Mouse (Mus musculus) natural killer cell, adult 2 months (primary cell): Measurements from ENCODE around the gene Ing1.
A peak's percentile ranks its signal among the peaks of the same experiment; 100 is the strongest.
"Not testable (repeated sequence)": the region's sequence is repeated elsewhere in the genome, so short reads cannot be mapped to it uniquely, and the experiment has no call there.

Source experiments
- DNase-seq, 2 experiments: peaks; one replicate each; pipeline ENCODE4 v3.0.0; 2022; ENCODE audit warnings: low spot score in 2 of 2

Gene Ing1

DNA sequence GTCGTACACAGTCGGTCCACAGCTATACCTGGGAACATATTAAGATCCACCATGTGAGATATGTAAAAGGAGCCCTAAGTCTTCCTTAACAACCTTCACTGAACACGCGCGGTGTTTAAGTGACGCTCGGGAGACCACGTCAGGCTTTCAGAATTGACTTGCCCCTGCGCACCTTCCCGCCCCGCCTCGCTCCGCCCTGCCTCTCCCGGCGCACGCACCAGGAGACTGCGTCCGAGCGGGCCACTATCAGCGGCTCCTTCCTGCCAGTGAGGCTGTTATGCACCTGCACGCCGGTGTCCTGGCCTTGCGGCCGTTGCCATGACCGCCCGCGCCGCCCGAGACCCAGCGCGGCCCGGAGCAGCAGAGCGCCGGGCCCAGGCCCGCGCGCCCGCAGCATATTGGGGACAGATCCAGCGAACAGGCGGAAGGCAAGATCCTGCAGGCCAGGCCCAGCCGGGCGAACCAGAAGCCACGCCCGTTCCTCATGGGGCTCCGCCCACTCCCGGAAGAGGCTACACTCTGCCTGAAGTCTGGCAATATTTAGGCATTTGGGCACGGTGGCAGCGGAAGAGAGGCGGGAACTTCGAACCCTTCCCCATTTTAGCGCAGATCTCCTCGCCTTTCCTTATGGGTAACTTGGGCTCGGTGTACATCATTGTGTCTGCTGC, 5.0 kb upstream of the Ing1 start, which contains the start of gene Cars2:
Cars2 (minus strand) TSS at position 503 of the 668 bp plus-strand sequence.
- peak; percentile 77 to 85 for DNase-seq

DNA sequence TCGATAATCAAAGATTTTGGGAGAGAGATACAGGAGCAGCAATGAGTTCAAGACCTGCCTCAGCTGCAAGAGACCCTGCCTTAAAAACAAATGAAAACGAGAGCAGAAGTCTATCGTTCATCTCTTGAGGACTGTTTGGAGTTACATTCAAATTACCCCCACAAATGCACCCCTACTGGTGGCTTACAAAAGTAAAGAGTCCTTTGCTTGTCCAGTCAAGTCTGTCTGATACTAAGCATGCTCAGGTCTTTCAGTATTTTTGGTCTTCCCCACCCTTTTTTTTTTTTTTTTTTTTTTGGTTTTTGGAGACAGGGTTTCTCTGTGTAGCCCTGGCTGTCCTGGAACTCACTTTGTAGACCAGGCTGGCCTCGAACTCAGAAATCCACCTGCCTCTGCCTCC, 3.9 kb upstream of the Ing1 start:
- not testable (repeated sequence) for DNase-seq

DNA sequence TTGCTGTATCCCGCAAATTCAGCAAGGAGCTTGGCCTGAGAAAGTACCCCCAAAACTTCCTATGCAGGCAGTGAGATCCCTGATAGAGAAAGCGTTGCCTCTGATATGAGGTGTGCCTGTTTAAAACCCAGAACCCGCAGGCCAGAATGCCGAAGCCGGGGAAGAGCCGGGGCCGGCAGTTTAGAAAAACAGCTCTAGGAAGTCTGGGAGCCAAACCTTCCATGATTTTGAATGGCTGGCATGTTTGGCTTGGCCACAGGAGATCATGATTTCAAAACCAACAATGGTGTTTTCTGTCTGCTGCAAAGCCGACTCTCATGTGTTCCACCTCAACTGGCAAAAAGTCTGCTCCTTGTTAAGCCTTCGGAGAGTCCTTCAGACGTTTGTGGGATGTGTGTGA, 3.0 kb upstream of the Ing1 start:
- DNase-seq: no peak

DNA sequence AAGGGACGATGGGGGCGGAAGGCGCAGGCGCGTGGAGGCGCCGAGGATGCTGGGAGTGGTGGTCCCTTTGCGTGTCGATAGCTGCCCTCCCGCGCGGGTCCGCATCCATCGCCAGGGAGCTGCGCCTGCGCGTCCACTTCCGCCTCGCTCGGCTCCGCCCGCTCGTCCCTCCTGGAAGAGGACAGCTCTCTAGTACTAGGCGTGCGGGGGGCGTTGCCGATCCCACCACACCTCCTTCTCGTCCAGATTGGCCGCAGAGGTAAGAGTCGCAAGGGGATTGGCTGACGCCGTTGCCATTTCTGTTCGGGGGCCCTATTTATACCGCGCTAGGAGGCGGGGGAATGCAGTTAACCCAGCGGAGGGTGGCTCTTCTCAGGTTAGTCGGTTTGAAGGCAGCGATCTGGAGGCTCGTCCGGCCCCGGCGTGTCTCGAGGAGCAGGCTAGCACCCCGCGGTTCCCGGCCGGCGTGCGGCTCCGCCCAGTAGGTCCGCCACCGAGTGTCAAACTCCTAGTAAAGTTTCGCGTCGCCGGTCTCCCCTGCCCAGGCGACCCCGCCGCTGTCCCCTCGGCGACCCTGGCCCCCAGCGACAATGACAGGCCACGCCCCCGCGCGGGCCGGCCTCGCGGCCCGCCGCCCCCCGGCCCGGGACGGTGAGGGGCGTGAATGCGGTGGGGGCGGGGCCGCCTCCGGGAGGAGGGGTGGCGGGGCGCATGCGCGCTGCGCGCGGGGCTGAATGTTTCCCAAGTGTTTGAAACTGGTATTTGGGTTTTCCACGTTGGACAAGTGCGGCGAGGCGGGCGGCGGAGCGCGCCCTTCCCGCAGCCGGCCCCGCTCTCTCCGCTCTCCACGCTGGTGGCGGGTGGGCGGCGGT, 585 bp downstream of the Ing1 start:
- DNase-seq: peak; percentile 99

DNA sequence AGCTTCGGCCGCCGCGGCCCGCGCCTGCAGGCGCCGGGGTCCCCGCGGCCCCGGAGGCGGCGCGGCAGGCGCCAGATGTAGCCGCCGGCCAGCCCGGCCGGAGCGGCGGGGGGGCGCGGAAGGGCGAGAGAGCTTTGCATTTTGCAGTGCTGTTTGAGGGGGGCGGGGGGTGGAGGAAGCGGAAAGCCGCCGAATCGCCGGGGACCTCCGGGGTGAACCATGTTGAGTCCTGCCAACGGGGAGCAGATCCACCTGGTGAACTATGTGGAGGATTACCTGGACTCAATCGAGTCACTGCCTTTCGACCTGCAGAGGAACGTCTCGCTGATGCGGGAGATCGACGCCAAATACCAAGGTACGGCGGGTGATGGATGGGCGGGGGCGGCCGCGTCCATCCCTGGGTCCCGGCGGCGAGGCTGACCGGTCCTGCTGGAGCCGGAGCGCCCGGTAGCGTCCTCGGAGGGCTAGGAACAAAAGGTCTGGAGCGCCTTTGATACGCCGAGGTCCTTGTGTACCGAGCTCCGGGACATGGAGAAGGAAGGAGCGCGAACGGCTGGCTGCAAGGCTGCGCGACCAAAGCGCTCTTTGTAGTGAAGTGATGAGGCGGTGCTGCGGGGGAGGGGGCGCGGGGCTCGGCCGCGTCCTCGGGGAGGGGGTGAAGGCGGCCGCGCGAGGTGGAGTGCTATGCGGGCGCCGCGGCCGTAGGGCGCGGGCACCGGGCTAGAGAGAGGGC, 1.5 kb downstream of the Ing1 start:
- peak; percentile 40 to 53 for DNase-seq

DNA sequence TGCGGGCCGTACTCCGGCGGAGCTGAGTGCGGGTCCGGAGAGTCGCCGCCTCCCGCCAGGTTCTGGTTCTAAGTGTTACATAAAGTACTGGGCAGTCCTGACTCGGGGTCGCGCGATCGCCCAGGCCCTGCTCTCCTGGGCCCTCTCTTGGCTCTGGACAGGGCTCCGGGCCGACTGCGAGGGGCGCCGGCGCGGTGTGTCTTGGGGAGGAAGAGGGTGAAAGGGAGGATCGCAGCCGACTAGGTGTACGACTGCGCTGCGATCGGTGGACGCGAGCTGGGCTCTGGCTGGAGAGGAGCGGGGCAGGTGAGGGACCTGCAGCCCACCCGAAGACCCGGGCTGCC, 2.0 kb downstream of the Ing1 start:
- no peak for DNase-seq

DNA sequence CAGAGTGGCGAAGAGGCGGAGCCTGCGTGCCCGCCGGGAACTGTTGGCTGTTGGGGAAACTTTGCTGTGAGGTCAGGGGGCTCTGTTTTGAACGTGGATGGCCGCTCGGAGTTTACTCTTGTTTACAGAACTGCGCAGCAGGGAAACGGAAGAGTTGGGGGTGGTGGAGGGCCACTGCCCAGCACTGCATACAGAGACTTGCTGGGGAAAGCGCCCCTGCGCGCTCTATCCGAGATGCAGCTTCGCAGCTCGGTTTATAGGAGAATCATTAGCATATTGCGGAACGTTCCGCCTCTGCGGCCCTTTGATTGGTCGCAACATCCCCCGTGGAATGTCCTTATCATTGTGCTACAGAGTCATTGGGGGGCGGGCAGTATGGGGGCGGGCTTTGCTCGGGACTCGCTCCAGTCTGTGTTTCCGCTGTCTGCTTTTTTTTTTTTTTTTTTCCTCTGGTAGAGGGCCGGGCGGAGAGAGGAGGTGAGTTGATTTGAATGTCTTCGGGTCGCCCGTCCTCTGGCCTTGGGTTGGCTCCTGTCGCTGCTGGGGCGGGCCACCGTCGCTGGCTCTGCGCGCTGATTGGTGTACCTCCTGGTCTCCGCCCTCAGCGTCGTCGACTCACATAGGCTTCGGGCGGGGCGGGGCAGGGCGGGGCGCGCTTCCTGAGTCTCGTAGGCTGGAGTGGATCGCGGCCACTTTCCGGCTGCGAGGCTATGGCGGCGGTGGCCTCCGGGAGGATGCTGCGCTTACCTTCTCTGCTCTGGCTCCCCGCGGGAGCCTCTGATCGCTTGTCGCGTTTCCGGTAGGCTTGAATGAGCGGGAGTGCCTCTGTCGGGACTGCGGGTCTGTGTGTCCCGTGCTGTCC, 2.6 kb downstream of the Ing1 start:
- peak; percentile 94 to 97 for DNase-seq

DNA sequence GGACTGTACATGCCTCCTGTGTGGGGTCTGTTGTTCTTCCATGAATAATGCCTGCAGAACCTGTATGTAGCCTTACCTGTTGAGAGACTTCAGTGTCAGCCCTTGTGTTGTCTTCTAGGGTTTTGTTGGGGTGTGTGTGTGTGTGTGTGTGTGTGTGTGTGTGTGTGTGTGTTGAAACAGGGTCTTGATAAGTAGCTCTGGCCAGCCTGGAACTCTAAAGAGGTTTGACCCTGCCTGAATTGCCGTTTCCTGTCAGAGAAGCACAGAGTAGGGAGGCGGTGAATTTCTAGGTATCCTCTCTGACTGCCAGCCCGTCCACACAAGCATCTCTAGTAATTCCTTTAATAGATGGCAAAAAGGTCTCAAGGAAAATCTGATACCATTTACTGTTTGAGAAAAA, 4.1 kb downstream of the Ing1 start:
- no peak for DNase-seq

DNA sequence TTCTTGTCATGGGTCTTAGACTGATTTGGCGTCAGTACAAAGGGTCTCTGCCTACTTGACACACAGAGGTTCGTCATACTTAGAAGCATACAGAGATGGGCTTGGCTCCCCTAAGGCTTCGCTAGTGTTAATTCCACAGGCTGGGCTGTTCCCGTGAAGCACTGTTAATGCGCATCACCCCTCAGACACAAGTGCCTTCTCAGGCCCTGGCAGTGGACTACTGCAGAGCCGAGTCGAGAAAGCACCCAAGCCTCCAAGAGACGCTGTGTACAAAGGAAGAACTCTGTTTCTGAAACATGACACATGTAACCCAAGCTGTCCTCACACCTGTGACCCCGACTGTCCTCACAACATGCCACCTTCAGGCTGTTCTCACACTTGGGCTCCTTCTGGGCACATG, 4.8 kb downstream of the Ing1 start:
- DNase-seq: no peak

DNA sequence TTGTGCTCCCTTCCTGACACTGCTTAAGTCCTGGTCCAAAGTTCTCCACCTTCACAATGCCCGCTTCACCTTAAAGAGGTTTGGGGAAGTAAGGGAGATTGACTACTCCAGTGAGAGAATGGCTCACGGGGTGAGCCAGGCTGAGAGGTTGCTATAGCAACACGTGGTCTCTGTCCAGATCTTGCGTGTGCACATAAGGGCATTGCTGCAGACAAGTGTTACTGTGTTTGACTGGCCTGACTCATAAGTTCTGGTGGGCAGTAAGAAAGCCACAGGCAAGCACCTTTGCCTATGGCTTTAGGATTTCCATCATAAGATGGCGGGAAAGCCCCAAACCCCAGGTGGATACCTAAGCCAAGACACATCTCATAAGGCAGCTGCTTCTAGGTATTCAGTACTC, 8.9 kb downstream of the Ing1 start:
- no peak for DNase-seq

DNA sequence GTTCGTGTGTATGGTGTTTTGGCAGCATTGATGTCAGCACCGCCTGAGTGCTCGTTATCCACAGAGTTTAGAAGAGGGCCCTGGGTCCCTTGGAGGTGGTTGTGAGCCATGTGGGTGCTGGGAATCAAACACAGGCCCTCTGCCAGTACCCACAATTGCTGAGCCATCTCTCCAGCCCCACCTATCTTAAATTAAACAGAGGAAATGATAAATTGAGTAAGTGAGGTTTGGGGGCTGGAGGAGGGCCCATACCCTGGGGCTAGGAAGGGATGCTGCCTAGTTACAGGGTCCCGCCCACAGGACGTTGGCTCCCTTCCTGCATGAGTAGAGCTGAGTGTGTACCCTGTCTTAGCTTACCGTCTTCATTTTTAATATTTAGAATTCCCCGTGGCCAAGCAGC, 9.3 kb downstream of the Ing1 start:
- DNase-seq: no peak

DNA sequence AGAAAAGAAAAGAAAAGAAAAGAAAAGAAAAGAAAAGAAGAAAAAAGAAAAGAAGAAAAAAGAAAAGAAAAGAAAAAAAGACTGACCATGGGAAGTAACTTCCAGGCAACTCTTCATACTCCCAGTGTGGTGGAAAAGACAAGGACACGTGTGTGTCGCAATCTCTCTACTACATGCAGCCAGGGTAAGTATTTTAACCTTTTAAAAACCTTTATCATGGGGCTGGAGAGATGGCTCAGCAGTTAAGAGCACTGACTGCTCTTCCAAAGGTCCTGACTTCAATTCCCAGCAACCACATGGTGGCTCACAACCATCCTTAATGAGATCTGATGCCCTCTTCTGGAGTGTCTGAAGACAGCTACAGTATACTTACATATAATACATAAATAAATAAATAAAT, 12.8 kb downstream of the Ing1 start:
- DNase-seq: not testable (repeated sequence)

DNA sequence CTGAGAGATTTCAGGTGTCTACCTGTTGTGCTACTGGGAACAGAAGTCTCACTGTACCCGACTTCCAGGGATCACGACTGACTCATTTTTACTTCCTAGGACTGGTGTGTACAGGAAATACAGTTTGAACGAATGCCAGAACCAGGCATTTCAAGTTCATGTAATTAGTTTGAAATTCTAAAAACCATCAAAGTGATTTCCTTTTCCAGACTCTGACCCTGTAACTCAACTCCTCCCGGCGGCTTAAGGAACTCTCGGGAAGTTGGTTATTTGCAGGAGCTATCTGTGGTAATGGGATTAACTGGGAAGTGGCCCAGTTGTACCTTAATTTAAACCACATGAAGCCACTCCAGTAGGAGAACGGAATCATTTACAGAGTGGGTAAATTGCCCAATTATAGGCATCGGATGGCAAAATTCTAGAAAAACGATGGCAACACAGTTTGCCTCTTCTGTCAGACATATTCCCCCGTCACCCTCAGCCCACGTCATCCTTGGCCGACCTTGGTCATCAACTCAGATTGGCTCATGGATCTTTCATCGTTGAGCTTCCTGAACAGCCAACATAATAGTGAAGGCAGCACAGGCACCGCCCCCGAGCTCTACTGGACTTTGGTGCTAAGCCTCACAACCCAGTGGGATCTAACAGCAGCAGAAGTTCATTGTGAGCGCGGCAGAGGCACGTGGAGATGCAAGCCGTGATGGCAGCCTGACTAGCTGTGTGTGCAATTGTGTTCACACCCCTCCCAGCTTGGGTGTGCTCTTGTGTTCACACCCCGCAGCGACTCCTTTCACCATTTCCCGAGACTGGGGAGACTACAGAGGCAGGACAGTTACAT, 14.1 kb downstream of the Ing1 start:
- no peak for DNase-seq

DNA sequence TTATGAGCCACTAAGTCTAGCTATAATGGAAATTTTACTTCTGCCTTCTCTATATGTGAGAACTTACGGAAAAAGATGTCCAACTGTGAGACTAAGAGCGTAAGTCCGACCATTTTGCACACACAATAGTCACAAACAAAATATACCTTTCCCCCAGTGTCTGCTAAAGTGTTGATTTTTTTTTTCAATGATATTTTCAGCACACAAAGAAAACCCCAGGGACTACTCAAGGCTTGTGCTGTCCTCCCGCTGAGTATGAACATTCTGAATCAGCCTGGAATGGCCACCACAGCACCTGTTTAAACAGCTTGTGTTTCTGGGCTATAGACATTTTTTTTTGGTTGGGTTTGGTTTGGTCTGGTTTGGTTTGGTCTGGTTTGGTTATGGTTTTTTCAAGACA, 15.4 kb downstream of the Ing1 start:
- no peak for DNase-seq

DNA sequence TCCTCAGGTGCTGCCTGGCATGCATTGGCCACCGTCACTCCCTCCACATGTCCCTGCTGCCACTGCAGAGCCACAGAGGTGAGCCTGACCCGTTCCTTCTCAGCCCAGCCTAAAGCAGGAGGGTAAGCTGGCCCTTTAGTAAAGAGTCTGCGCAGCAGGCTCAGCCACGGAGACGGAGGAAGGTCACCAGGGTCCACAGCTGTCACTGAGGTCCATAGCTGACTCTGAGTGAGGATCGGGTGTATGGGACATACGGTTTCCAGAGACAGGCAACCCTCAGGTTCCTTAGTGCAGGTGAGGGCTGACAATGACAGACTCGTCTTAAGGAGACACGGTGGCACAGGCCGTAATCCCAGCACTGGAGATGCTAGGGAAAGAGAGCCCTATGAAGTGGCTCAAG, 16.6 kb downstream of the Ing1 start:
- no peak for DNase-seq

DNA sequence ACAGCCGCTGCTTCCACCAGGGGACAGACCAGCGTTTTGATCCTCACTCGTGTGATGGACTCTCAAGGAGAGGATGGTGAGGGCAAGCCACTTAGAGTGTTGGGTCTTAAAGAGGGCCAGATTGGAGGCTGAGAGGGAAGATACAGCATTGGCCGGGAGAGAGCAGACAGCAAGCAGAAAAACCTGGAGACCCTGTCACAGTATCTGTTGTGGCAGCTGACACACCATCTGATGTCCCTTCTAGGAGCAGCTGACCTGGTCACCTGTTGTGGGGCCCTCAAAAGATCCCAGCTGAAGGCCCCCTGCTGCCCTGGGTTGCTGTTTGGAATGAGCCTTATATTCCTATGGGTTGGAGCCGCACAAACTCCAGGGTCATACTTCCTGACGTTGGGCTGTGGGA, 17.1 kb downstream of the Ing1 start:
- no peak for DNase-seq

DNA sequence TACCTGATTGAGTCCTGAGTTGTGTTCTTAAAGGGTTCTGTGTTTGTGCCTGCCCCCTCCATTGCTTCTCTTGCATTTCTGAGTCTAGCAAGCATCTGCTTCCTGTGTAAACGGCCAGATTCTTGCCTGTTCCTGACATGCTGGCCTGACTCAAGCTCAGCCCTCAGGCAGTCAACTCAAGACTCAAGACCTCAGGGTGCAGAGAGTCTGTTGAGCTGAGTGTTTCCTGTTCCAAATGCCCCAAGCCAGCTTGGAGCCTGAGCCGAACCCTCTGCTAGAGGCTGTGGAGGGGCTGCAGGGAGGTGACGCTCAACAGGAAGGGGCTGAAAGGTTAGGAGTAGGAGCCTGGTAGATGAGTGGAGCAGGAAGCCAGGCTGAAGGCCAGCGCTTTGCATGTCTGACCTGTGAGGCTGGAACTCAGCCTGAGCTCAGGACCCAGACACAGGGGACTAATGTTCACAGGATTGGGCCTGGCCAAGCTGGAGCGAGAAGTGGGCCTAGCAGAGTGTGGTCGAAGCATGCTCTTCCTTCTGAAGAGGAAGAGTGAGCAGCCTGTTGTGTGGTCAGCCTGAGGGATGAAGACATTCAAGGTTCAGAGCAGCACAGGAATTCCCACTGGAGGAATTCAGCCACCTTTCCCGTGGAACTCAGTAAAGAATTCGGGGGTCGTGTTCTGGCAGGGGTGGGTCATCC, 19.7 kb downstream of the Ing1 start:
- no peak for DNase-seq

DNA sequence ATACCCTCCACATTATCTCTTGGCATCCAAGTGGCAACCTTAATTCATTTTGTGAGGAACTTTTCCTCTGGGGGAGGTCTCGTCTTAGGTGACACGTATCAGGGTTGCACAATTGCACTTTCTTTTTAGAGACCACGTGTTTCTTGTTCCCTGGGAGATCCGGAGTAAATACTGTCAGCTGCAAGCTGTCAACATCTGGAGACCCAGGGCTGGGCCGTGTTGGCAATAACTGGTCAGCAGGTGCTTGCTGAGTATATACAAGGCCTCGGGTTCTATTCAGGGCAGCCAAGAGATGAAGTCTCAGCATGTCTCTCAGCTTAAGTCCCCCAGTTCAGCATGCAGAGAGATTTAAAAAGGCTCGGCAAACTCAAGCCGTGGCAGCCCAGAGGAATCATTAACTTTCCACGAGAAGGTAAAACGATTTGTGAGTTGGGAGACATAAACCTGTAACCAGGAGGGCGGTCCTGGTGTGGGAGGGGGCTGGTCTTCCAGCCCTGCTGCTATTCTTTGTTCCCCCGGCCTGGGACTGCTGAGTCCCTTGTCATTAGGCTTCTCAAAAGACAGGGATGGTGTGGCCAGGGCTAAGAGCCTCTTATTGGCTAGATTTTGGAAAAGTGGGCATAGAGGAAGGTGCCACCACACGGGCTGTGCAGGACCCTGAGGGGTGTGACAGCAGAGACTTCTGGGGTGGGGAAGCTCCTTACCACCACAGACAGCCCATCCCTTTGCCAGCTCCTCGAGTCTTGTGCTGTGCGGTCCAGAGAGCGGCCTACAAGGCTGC, 20.4 kb downstream of the Ing1 start:
- DNase-seq: no peak
